Mouse (Mus musculus): Measurements from ENCODE around the gene Tcf12.

GRCm38 (mm10) chr9:72084131-72084530 is 27.5 kb downstream of the Tcf12 start:
- TF ChIP-seq POLR2A (IDR thresholded peaks at IDR 0.05; ENCODE audit: low read depth, low read length) (no peak), ZNF384 (IDR thresholded peaks at IDR 0.05; ENCODE audit: low read depth, low read length) (no peak), MXI1 (IDR thresholded peaks at IDR 0.05; ENCODE audit: low read depth, low read length) (no peak), POLR2AphosphoS2 (IDR thresholded peaks at IDR 0.05; ENCODE audit: low read depth, low read length) (no peak), MAFK (IDR thresholded peaks at IDR 0.05; ENCODE audit: insufficient replicate concordance, low read length) (no peak), ZKSCAN1 (IDR thresholded peaks at IDR 0.05; ENCODE audit: borderline replicate concordance, low read depth, low read length) (no peak), CTCF (conservative IDR thresholded peaks at IDR 0.05 in 1 of 2, IDR thresholded peaks at IDR 0.05 in 1 of 2; ENCODE audit: low read depth in 2 of 2, low read length in 2 of 2) (no peak), CHD2 (IDR thresholded peaks at IDR 0.05; ENCODE audit: low read length) (no peak), HCFC1 (IDR thresholded peaks at IDR 0.05; ENCODE audit: low read depth, low read length) (no peak), BHLHE40 (IDR thresholded peaks at IDR 0.05; ENCODE audit: low read depth, low read length) (no peak), USF1 (IDR thresholded peaks at IDR 0.05; ENCODE audit: low read depth, low read length) (no peak), EP300 (IDR thresholded peaks at IDR 0.05; ENCODE audit: low read length) (no peak)

Data from CH12.LX (cell line).